Mouse (Mus musculus) bone marrow, adult 2 months (tissue): Measurements from ENCODE around the gene Xpo4.

Experiments
- CTCF ChIP-seq: fragments of 200-500 bp; IDR thresholded peaks from 2 replicates; pipeline ENCODE4 v1.5.1; 2011; ENCODE audit warnings: low read length, control low read depth; ENCODE audit not compliant: control insufficient read depth, insufficient read depth
- POLR2A ChIP-seq: fragments of 200-500 bp; IDR thresholded peaks from 2 replicates; pipeline ENCODE4 v1.6.1; 2011; ENCODE audit warnings: low read depth, mild to moderate bottlenecking, control low read depth, low read length, borderline replicate concordance; ENCODE audit not compliant: control insufficient read depth

- TF ChIP-seq CTCF: no peak
- TF ChIP-seq POLR2A: no peak
Measured at GRCm38 (mm10) chr14:57607500-57607899, 57.7 kb downstream of the Xpo4 start.
